Mouse (Mus musculus) G1E (cell line): ENCODE results near the gene Fat4. TPM values are rescaled to one million over a fixed set of nuclear protein-coding genes. Genes with fewer than 3 reads are reported as not detected.

Experiments
- ATAC-seq: 2 replicates; pipeline ENCODE4 v1.8.0; 2016; ENCODE audit warnings: mild to moderate bottlenecking; ENCODE audit not compliant: insufficient number of reproducible peaks, poor library complexity, low FRiP score, severe bottlenecking; ENCODE audit errors: extremely low read depth
- DNase-seq: peaks from one replicate; pipeline ENCODE4 v3.0.0; 2012; ENCODE audit warnings: low spot score
- H3K27me3 ChIP-seq: 2 replicates; pipeline ENCODE4 v1.6.1; 2012; ENCODE audit warnings: mild to moderate bottlenecking, low read length, inconsistent platforms; ENCODE audit not compliant: insufficient read depth
- H3K36me3 ChIP-seq: replicated peaks from 2 replicates; pipeline ENCODE3; 2012; ENCODE audit warnings: mild to moderate bottlenecking, inconsistent platforms
- H3K4me1 ChIP-seq: 2 replicates; pipeline ENCODE4 v1.6.1; 2012; ENCODE audit warnings: low read depth, low read length, inconsistent platforms, mixed read lengths; ENCODE audit not compliant: insufficient read depth
- H3K4me3 ChIP-seq: 2 replicates; pipeline ENCODE4 v1.5.1; 2012; ENCODE audit warnings: low read depth, mild to moderate bottlenecking, inconsistent platforms, low read length, moderate library complexity, mixed read lengths
- H3K9me3 ChIP-seq: replicated peaks from 2 replicates; pipeline ENCODE4 v1.6.1; 2012; ENCODE audit warnings: inconsistent platforms
- CTCF ChIP-seq: IDR thresholded peaks from 2 replicates; pipeline ENCODE4 v1.5.1; 2012; ENCODE audit warnings: low read depth, low read length, inconsistent platforms, mixed read lengths
- GATA1 ChIP-seq: IDR thresholded peaks from 2 replicates; pipeline ENCODE4 v1.6.1; 2012; ENCODE audit warnings: borderline replicate concordance, low read length, inconsistent platforms, mixed read lengths
- GATA2 ChIP-seq: IDR thresholded peaks from 2 replicates; pipeline ENCODE4 v1.6.1; 2012; ENCODE audit warnings: low read depth, low read length, inconsistent platforms, borderline replicate concordance
- POLR2AphosphoS5 ChIP-seq: IDR thresholded peaks from 2 replicates; pipeline ENCODE4 v1.6.1; 2012; ENCODE audit warnings: low read depth, low read length, inconsistent platforms; ENCODE audit not compliant: insufficient replicate concordance
- TAL1 ChIP-seq: conservative IDR thresholded peaks from 2 replicates; pipeline ENCODE4 v1.6.1; 2012; ENCODE audit warnings: low read depth, low read length, inconsistent platforms, mixed read lengths
- polyA plus RNA-seq: library from polyadenylated mRNA; stranded (reverse); fragments of >175 nt; gene quantifications from 2 replicates; pipeline ENCODE4 v1.2.3, GENCODE M21; 2012
- total RNA-seq, 2 experiments: library from RNA; stranded (forward) in 1 of 2; stranded (reverse) in 1 of 2; fragments of 200-1000 nt in 1 of 2; fragments of >200 nt in 1 of 2; fragmentation: Nextera tagmentation in 1 of 2; gene quantifications; 2 replicates each; pipeline ENCODE4 v1.2.3; 2014 to 2017

Fat4 gene
- total and polyA plus RNA-seq, 3 experiments: 0.22 TPM; not detected in 2

DNA sequence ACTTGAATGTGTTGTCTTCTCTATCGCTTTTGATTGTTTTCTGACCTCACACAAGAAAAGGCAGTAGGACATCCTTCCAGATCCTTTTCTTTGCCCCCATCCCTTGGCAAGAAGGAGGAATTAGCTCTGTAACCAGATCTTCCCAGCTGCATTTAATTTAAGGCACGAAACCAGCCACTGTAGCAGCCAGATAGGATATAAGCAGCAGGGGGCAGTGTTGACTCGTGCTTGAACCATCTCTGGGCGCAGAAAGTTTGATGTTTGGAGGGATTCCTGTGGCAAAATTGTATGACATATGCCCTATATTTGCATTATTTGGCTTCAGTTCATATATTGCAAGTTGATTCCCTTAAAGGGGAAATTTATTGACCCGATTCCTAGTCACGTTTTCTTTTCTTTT lies 2.5 kb upstream of the Fat4 start:
- no peak for TF ChIP-seq GATA1
- TF ChIP-seq POLR2AphosphoS5: no peak
- no peak for TF ChIP-seq CTCF
- no peak for TF ChIP-seq TAL1
- TF ChIP-seq GATA2: no peak
- Histone ChIP-seq H3K9me3 (peaks cover 53% of the 10 kb centered on the region), H3K27me3 (no peaks in the 10 kb centered on the region), H3K4me1 (no peaks in the 10 kb centered on the region), H3K36me3 (no peaks in the 10 kb centered on the region), H3K4me3 (no peak overlapping the region)
- ATAC-seq: no peak
- no peak for DNase-seq

DNA sequence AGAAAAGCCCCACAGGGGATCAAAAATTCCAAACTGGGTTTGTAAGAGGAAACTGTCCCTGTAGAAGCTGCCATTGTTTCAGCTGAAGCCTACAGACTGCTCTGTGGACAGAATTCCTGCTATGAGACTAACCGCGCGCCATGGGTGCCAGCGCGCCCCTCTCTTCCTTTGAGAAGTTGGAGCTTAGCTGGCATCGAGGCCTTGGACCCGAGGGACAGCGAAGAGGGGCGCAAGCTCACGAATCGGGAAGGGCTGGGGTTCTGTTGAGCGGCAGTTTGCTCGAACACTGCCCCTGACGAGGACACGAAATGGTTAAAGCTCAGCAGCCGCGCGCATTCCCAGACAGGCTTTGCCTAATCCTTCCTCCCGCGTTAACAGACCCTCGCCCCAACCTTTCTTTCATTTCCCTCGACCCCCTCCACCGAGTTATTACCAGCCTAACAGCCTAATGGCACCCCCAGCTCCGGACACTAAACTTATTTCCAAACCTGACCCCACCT lies 1.8 kb upstream of the Fat4 start:
- H3K4me3 ChIP-seq: no peak overlapping the region; the same call in 1 of the 2 replicates
- TF ChIP-seq GATA2 (no peak), CTCF (no peak), POLR2AphosphoS5 (no peak), GATA1 (no peak), TAL1 (no peak)
- ATAC-seq: no peak
- H3K27me3 ChIP-seq: no peaks in the 10 kb centered on the region
- H3K4me1 ChIP-seq: no peaks in the 10 kb centered on the region
- H3K36me3 ChIP-seq: no peaks in the 10 kb centered on the region
- DNase-seq: no peak
- H3K9me3 ChIP-seq: peaks cover 59% of the 10 kb centered on the region

- ATAC-seq (no peak), DNase-seq (no peak)
- Histone ChIP-seq H3K27me3 (no peaks in the 10 kb centered on the region), H3K4me1 (no peaks in the 10 kb centered on the region), H3K9me3 (peaks cover 65% of the 10 kb centered on the region), H3K4me3 (no peak overlapping the region; the same call in 1 of the 2 replicates), H3K36me3 (no peaks in the 10 kb centered on the region)
- TF ChIP-seq GATA1 (no peak), POLR2AphosphoS5 (no peak), CTCF (no peak), TAL1 (no peak), GATA2 (no peak)
Observed at GRCm38 (mm10) chr3:38885481-38886001, 1.2 kb upstream of the Fat4 start.

DNA sequence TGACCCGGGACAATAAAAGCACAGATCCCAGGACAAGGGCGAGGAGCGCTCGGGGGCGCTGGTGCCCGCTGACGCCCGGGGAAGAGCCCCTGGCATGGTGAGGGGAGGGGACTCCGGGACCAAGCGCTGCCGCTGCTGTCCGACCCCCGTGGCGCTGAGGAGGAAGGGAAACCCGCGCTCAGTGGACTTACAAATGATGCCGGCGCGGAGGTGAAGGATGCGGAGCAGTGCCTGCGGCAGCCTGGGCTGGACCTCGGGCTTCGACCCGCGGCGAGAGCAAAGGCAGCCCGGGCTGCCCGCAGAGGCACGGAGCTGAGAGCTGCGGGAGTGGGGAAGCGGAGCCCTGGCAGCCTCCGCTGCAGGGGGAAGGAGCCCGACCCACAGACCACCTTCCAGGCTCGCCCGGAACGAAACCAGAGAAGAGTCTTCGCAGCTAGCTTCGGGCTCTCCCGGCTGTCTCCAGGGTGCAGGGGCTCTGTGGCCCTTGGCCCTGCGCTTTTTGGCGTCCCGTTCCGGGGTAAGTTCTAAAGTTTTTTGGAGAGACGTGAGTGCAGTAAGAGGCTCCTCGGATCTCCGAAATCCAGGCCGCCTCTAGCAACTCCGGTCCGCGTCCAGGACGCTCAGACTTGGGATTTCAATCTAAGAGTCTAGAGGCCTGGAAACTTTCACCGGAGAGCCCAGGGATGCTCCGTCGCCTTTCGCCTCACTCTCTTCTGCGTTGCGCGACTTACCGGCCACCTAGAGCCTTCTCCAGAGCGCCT lies 499 bp upstream of the Fat4 start:
- TF ChIP-seq TAL1 (no peak), POLR2AphosphoS5 (no peak), GATA1 (no peak), GATA2 (no peak), CTCF (no peak)
- Histone ChIP-seq H3K4me3 (no peak overlapping the region; the same call in 1 of the 2 replicates), H3K27me3 (no peaks in the 10 kb centered on the region), H3K36me3 (no peaks in the 10 kb centered on the region), H3K4me1 (no peaks in the 10 kb centered on the region), H3K9me3 (peaks cover 68% of the 10 kb centered on the region)
- ATAC-seq (no peak), DNase-seq (no peak)

GRCm38 (mm10) chr3:38887381-38887991 lies 746 bp downstream of the Fat4 start:
- no peak for DNase-seq
- no peaks in the 10 kb centered on the region for H3K27me3 ChIP-seq
- H3K4me3 ChIP-seq: peak overlapping the region; percentile 26; the same call in 1 of the 2 replicates

GRCm38 (mm10) chr3:38888111-38888510 lies 1.4 kb downstream of the Fat4 start:
- DNase-seq (no peak), ATAC-seq (no peak)
- Histone ChIP-seq H3K27me3 (no peaks in the 10 kb centered on the region), H3K9me3 (peaks cover 71% of the 10 kb centered on the region), H3K4me1 (no peaks in the 10 kb centered on the region), H3K4me3 (peak overlapping the region; percentile 26; the same call in 1 of the 2 replicates), H3K36me3 (no peaks in the 10 kb centered on the region)
- TF ChIP-seq GATA2 (no peak), TAL1 (no peak), CTCF (no peak), POLR2AphosphoS5 (no peak)

More at GRCm38 (mm10) chr3:38887381-38887991, 746 bp downstream of the Fat4 start:
- Histone ChIP-seq H3K36me3 (no peaks in the 10 kb centered on the region), H3K4me1 (no peaks in the 10 kb centered on the region), H3K9me3 (peaks cover 71% of the 10 kb centered on the region)
- TF ChIP-seq POLR2AphosphoS5 (no peak), GATA2 (no peak), CTCF (no peak), GATA1 (no peak), TAL1 (no peak)
- no peak for ATAC-seq
